8 mouse cellular contexts compared by ENCODE assay signal in the genomic region with DNA sequence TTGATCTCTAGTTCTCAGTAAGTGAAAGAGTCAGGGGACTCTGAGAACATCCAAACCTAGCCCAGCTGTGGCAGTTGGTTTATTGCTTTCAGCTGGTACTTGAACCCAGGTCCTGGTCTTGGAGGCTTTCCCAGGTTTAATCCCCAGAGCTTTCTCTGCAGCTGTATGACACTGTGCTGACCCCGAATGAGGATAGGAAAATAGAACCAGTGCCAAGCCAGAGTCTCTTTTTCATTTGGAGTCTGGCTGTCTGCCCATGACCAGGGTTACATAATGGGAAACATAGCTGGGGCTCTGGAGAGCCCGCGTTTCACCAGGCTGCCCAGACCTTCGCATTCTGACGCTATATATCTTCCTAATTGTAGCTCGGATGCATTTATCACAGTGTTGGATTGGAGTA.
A peak's percentile ranks its signal among the peaks of the same experiment; 100 is the strongest.
DNase-seq lines count a peak whose midpoint lies in the region; ATAC-seq and TF ChIP-seq lines count a peak whose summit lies in the region.

No protein-coding gene starts in this region.

- H3K79me2 ChIP-seq in liver, adult 2 months (ENCODE audit: control insufficient read depth, insufficient read depth, low read length): no peaks in the 10 kb centered on the region

- H3K36me3 ChIP-seq in intestine, embryonic 14.5 days (ENCODE audit: control insufficient read depth, insufficient read depth, low read length): peaks cover 10% of the 10 kb centered on the region
- peaks cover 15% of the 10 kb centered on the region for H3K36me3 ChIP-seq in intestine, postnatal 0 days (ENCODE audit: control insufficient read depth, insufficient read depth)
- peaks cover 19% of the 10 kb centered on the region; the same call in 1 of the 2 replicates for H3K36me3 ChIP-seq in heart, embryonic 10.5 days
- 0 out of 2 replicates have a peak, but pooled peaks cover 2% of the 10 kb centered on the region for H3K36me3 ChIP-seq in kidney, postnatal 0 days (ENCODE audit: insufficient read depth, low read length)
- H3K36me3 ChIP-seq in liver, adult 2 months (ENCODE audit: control insufficient read depth, insufficient read depth, low read length): peaks cover 6% of the 10 kb centered on the region

- peak; percentile 77 for ATAC-seq in intestine, embryonic 14.5 days (replicated peaks; ENCODE audit: low FRiP score, low TSS enrichment, low read depth)
- ATAC-seq in intestine, postnatal 0 days: no peak
- ATAC-seq in kidney, postnatal 0 days (replicated peaks; ENCODE audit: low FRiP score, low read depth): peak; percentile 42; the same call in 1 of the 2 replicates

- TF ChIP-seq CTCF in intestine, postnatal 0 days (IDR thresholded peaks at IDR 0.05; ENCODE audit: low read depth): no peak
- no peak for TF ChIP-seq CTCF in kidney, postnatal 0 days (IDR thresholded peaks at IDR 0.05; ENCODE audit: low read depth)
- TF ChIP-seq CTCF in liver, adult 2 months (IDR thresholded peaks at IDR 0.05; ENCODE audit: low read depth, low read length): no peak

- peaks cover 68% of the 10 kb centered on the region for H3K4me1 ChIP-seq in intestine, embryonic 14.5 days (replicated peaks; ENCODE audit: control insufficient read depth, insufficient read depth, low read length)
- peaks cover 17% of the 10 kb centered on the region for H3K4me1 ChIP-seq in intestine, postnatal 0 days (replicated peaks; ENCODE audit: control insufficient read depth, insufficient read depth, low read length)
- peaks cover 49% of the 10 kb centered on the region for H3K4me1 ChIP-seq in heart, embryonic 10.5 days
- peaks cover 52% of the 10 kb centered on the region for H3K4me1 ChIP-seq in kidney, postnatal 0 days (replicated peaks; ENCODE audit: insufficient read depth, low read length)
- H3K4me1 ChIP-seq in liver, adult 2 months (ENCODE audit: control insufficient read depth, insufficient read depth, low read length): peaks cover 25% of the 10 kb centered on the region

- 21% methylated on average over 6 of the region's 6 CpGs for WGBS in intestine, embryonic 14.5 days
- 52% methylated on average over 6 of the region's 6 CpGs for WGBS in intestine, postnatal 0 days
- 61% methylated on average over 6 of the region's 6 CpGs for WGBS in heart, embryonic 10.5 days
- 19% methylated on average over 6 of the region's 6 CpGs for WGBS in kidney, postnatal 0 days
- 6% methylated on average over 6 of the region's 6 CpGs for WGBS in liver, adult 2 months

- H3K4me2 ChIP-seq in intestine, embryonic 14.5 days (ENCODE audit: low read length): no peak overlapping the region
- H3K4me2 ChIP-seq in intestine, postnatal 0 days (replicated peaks; ENCODE audit: low read depth): no peak overlapping the region
- H3K4me2 ChIP-seq in kidney, postnatal 0 days (ENCODE audit: low read length): no peak overlapping the region

- TF ChIP-seq POLR2A in liver, adult 2 months (IDR thresholded peaks at IDR 0.05; ENCODE audit: extremely low read depth, insufficient read depth, low read length): no peak

- H3K27me3 ChIP-seq in intestine, embryonic 14.5 days (replicated peaks; ENCODE audit: control insufficient read depth, insufficient read depth, low read length): no peaks in the 10 kb centered on the region
- no peaks in the 10 kb centered on the region for H3K27me3 ChIP-seq in intestine, postnatal 0 days (replicated peaks; ENCODE audit: control insufficient read depth, insufficient read depth, low read length)
- no peaks in the 10 kb centered on the region for H3K27me3 ChIP-seq in heart, embryonic 10.5 days (ENCODE audit: insufficient read depth, poor library complexity, severe bottlenecking)
- H3K27me3 ChIP-seq in kidney, postnatal 0 days (ENCODE audit: insufficient read depth, low read length): no peaks in the 10 kb centered on the region
- H3K27me3 ChIP-seq in liver, adult 2 months (ENCODE audit: control insufficient read depth, insufficient read depth, low read length): no peaks in the 10 kb centered on the region

- H3K27ac ChIP-seq in intestine, embryonic 14.5 days (ENCODE audit: low read depth): peak overlapping the region; percentile 88
- H3K27ac ChIP-seq in intestine, postnatal 0 days (ENCODE audit: low read depth, low read length): no peak overlapping the region
- H3K27ac ChIP-seq in heart, embryonic 10.5 days: 0 out of 2 replicates have a peak overlapping the region, but pooled peaks have one; percentile 16
- peak overlapping the region; percentile 90 for H3K27ac ChIP-seq in kidney, postnatal 0 days
- H3K27ac ChIP-seq in liver, adult 2 months (replicated peaks; ENCODE audit: insufficient read depth, low read depth, low read length): peak overlapping the region; percentile 70

- DNase-seq in intestine, embryonic 14.5 days (ENCODE audit: low spot score): peak; percentile 88
- peak; percentile 67 to 70 for DNase-seq in cerebellum, postnatal 36 days
- DNase-seq in heart, embryonic 10.5 days (ENCODE audit: low spot score): no peak
- DNase-seq in kidney, postnatal 0 days (ENCODE audit: low spot score): peak; percentile 93
- DNase-seq in liver, adult 2 months (ENCODE audit: extremely low read depth, low read depth, low spot score): peak; percentile 77
- peak; percentile 73 to 76 for DNase-seq in right cerebral cortex, postnatal 10 days (ENCODE audit: low spot score in 2 of 2)
- DNase-seq in c-Kit-positive CD71-positive TER-119-positive erythroid progenitor cells, embryonic 14.5 days (ENCODE audit: low spot score): no peak

- H3K9ac ChIP-seq in intestine, embryonic 14.5 days (ENCODE audit: low read length): no peak overlapping the region
- no peak overlapping the region for H3K9ac ChIP-seq in intestine, postnatal 0 days (ENCODE audit: low read depth, low read length)
- H3K9ac ChIP-seq in kidney, postnatal 0 days (ENCODE audit: low read depth, low read length): no peak overlapping the region
- no peak overlapping the region for H3K9ac ChIP-seq in liver, adult 2 months (ENCODE audit: low read depth, low read length)

- H3K4me3 ChIP-seq in intestine, embryonic 14.5 days (ENCODE audit: low read depth, low read length): no peak overlapping the region
- no peak overlapping the region for H3K4me3 ChIP-seq in intestine, postnatal 0 days (ENCODE audit: low read depth, low read length)
- H3K4me3 ChIP-seq in heart, embryonic 10.5 days: no peak overlapping the region
- H3K4me3 ChIP-seq in kidney, postnatal 0 days (replicated peaks; ENCODE audit: low read depth, low read length): no peak overlapping the region
- no peak overlapping the region for H3K4me3 ChIP-seq in liver, adult 2 months (ENCODE audit: insufficient read depth, low read depth, low read length)

- no peaks in the 10 kb centered on the region for H3K9me3 ChIP-seq in intestine, embryonic 14.5 days (ENCODE audit: control insufficient read depth, low read length)
- H3K9me3 ChIP-seq in intestine, postnatal 0 days (ENCODE audit: control insufficient read depth): no peaks in the 10 kb centered on the region
- no peaks in the 10 kb centered on the region for H3K9me3 ChIP-seq in heart, embryonic 10.5 days
- H3K9me3 ChIP-seq in kidney, postnatal 0 days (replicated peaks; ENCODE audit: low read length): no peaks in the 10 kb centered on the region

Comparison
In these comparisons a context has a peak if more than half of its experiments do, and no peak if none do; other contexts are left out.
1. DNase-seq: peak in intestine, embryonic 14.5 days (single experiment), cerebellum, postnatal 36 days (2 of 2), kidney, postnatal 0 days (single experiment), liver, adult 2 months (single experiment) and right cerebral cortex, postnatal 10 days (2 of 2); none in heart, embryonic 10.5 days (single experiment) and c-Kit-positive CD71-positive TER-119-positive erythroid progenitor cells, embryonic 14.5 days (single experiment).